Mouse (Mus musculus): ENCODE measurements around the gene 4930412O13Rik.

4930412O13Rik gene

DNA sequence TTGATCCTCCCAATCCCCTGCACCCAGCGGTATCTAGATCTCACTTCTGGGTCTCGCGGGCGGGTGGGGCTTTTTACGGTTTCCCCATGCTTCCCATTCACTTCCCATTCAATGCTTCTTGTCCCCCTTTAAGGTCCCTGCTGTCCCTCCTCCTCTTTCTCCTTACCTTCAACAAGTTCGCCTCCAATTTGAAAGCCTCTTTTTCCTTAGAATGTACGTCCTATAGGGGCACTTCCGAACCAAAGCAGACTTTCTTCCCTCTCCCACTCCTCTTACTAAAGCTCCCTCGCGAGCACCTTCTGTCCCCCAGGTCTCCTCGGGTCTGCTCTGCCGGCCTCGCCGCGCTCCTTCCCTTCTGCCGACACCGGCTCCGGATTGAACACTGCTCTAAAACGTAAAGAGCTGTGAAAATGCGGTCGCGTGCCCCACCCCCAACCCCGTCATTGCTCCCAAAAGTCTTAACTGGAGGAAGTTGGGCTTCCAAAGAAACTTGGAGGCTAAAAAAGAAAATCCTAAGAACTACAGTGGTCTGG, 8.7 kb downstream of the 4930412O13Rik start, which contains the start of gene Gata3:
TSS of gene Gata3 (minus strand) at position 384 of the 533 bp plus-strand sequence.
- in situ Hi-C loops (cut with MboI; ENCODE audit: low pct_unique_long_range_greater_than_20kb in 1 of 2, low sequenced_read_pairs in 2 of 2, unreplicated experiment in 1 of 2) = loop anchor here in 1 of 2 experiments (25.0 kb wide), 1 partner anchor 473 kb away; the partner anchor contains the start of gene Sfmbt2

- in situ Hi-C loops (cut with MboI; ENCODE audit: low pct_unique_long_range_greater_than_20kb in 1 of 2, low sequenced_read_pairs in 2 of 2, unreplicated experiment in 1 of 2) = loop anchor here in 1 of 2 experiments (25.0 kb wide), 1 partner anchor 472 kb away; the partner anchor contains the start of gene Sfmbt2
These were observed 9.2 kb downstream of the 4930412O13Rik start for GRCm38 (mm10) chr2:9890251-9890650.

DNA sequence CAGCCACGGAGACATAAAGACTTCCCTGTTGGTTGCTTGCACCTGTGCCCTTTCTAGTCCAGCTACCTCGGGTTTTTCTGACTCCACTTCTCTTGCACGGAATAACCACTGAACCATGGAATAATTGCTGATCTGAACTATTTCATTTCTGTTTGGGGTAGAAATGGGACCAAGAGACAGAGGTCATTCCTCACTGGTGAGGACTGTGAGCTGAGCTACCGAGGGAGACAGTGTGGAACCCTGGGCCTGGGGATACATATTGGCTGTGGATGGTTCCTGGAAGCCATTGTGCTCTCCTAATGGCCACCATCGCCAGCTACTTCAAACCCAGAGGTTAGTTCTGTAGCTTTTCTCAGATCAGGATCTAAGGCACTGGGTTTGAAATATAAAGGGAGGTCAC, 9.9 kb downstream of the 4930412O13Rik start:
- in situ Hi-C loops (cut with MboI; ENCODE audit: low pct_unique_long_range_greater_than_20kb in 1 of 2, low sequenced_read_pairs in 2 of 2, unreplicated experiment in 1 of 2) = loop anchor here in 1 of 2 experiments (25.0 kb wide), 1 partner anchor 471 kb away; the partner anchor contains the start of gene Sfmbt2

DNA sequence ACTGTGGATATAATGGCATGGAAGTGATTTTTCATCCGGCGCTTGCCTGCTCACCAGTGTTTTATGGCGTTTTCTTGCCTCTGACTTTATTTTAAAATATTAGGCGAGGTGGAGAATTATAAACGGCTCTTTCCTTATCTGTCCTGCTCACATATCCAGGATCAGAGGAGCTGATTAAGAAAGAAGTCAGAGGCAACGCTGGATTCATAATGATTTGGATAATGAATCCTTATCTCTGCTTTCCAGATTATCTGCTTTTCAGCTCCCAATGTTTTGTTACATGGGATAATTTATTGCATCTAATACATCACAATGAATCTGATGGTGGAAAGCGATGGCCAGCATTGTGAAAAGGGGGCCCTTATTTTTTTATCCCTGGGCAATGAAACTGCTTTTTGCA, 11.5 kb downstream of the 4930412O13Rik start:
- in situ Hi-C loops (cut with MboI; ENCODE audit: low pct_unique_long_range_greater_than_20kb in 1 of 2, low sequenced_read_pairs in 2 of 2, unreplicated experiment in 1 of 2) = loop anchor here in 1 of 2 experiments (25.0 kb wide), 1 partner anchor 470 kb away; the partner anchor contains the start of gene Sfmbt2

- in situ Hi-C loops (cut with MboI; ENCODE audit: low pct_unique_long_range_greater_than_20kb in 1 of 2, low sequenced_read_pairs in 2 of 2, unreplicated experiment in 1 of 2) = loop anchor here in 1 of 2 experiments (25.0 kb wide), 1 partner anchor 469 kb away; the partner anchor contains the start of gene Sfmbt2
These were observed 12.4 kb downstream of the 4930412O13Rik start for GRCm38 (mm10) chr2:9893272-9893953.

DNA sequence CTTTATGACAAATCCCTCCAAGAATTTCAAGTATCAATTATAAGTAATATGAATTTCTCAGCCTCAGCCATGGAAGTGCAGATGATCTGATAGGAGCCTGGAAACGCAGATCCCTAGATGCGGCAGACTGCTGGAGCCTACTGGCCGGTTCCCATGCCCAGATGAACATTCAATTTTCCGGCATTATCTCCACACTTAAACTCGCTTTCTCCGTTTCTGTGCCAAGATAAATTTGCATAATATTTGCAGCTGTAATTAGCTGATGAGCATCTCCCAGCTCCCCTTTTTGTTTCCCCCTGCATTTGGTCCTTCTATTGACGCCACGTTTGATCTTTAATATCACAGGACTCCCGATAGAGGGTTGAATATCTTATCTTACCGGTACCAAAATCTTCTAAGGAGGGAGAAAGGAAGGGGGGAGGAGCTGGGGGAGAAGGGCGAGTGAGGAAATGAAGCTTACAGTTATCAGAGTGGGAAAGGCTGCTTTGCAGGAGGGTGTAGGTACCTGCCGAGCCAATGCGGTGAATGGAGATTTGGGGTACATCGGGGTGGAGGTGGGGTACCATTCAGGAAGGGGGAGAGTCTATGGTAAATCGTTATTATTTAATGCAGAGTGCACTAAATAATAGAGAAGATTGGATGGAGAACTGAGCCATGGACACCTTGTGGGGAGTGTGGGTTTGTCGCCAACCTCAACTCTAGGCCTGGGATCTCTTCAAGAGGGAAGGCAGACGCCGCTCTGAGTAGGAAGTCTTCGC, 14.0 kb downstream of the 4930412O13Rik start:
- in situ Hi-C loops (cut with MboI; ENCODE audit: low pct_unique_long_range_greater_than_20kb in 1 of 2, low sequenced_read_pairs in 2 of 2, unreplicated experiment in 1 of 2) = loop anchor here in 1 of 2 experiments (25.0 kb wide), 1 partner anchor 467 kb away; the partner anchor contains the start of gene Sfmbt2

DNA sequence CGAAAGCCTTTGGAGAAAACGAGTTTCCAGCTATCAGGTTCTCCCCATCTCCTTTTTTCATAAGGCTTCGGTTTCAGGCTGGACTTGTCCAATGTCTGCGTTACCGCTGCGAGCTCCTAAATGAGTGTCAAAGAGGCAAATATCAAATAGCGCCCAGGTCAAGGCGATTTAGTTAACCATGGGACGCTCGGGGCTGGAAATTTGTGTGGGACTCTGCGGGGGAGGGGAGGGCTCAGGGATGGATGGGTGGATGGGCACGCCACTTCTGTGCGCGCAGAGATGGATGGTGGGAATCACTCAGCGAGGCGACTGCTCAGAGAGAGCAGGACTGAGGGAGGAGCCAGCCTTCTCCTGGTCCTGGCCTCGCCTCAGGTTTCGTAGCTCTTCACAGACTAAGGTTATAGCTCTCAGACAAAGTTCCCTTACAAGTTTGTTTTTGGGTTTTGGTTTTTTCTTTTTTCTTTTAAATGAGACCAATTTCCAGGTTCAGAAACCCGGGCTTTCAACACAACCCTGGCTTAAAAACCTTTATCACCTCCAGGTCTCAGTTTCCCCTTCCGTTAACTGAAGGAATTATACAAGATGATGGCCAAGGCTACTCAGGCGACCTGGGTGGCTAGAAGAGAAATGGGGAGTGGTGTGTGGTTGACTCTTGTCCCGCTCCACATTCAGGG, 15.2 kb downstream of the 4930412O13Rik start:
- in situ Hi-C loops (cut with MboI; ENCODE audit: low pct_unique_long_range_greater_than_20kb in 1 of 2, low sequenced_read_pairs in 2 of 2, unreplicated experiment in 1 of 2) = loop anchor here in 1 of 2 experiments (25.0 kb wide), 1 partner anchor 466 kb away; the partner anchor contains the start of gene Sfmbt2

GRCm38 (mm10) chr2:9897846-9898245, 16.8 kb downstream of the 4930412O13Rik start:
- in situ Hi-C loops (cut with MboI; ENCODE audit: low pct_unique_long_range_greater_than_20kb in 1 of 2, low sequenced_read_pairs in 2 of 2, unreplicated experiment in 1 of 2) = loop anchor here in 1 of 2 experiments (25.0 kb wide), 1 partner anchor 464 kb away; the partner anchor contains the start of gene Sfmbt2

DNA sequence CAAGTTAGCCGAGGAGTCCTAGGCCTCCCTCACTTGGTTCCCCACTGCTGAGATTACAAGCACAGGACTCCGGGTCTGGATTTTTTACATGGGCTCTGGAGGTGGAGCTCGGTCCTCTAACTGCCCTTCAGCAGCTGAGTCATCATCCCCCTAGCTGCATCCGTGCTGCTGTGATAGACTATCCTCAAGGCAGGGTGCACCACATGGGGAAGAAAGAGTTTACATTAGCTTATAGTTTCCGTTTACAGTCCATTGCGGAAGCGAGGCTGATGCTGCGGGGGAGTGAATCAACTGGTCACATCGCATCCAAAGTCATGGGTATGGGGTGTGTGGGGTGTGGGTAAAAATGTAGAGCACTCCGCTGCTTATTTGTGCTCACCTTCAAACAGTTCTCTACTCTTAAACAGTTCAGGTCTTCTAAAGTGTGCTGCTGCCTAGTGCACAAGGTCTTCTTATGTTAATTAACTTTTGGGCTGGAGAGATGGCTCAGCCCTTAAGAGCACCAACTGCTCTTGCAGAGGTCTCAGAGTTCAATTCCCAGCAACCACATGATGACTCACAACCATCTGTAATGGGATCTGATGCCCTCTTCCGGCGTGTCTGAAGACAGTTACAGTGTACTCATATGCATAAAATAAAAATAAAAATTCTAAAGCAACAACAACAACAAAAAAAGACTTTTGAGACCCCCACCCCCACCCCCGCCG, 23.0 kb downstream of the 4930412O13Rik start:
- in situ Hi-C loops (cut with MboI; ENCODE audit: low pct_unique_long_range_greater_than_20kb in 1 of 2, low sequenced_read_pairs in 2 of 2, unreplicated experiment in 1 of 2) = no loop called here

- in situ Hi-C loops (cut with MboI; ENCODE audit: low pct_unique_long_range_greater_than_20kb in 1 of 2, low sequenced_read_pairs in 2 of 2, unreplicated experiment in 1 of 2) = no loop called here
These were observed 24.9 kb downstream of the 4930412O13Rik start for GRCm38 (mm10) chr2:9905995-9906394.

DNA sequence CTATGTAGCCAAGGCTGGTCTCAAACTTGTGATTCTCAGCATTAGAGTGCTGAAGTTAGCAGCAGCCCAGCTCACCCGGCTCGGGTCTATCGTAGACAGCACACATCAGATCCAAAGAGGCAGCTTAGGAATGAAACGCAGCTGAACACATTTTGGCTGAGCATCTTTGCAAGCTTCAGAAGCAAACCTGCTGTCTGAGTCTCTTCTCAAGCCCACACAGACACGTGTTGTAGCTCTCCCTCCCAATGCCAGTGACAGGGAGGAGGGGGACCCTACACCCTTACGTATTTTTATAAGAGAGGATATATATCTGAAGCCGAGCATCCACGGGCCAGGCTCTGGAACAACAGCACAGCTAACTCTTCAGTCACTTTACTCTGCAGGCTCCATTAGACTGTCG, 36.5 kb downstream of the 4930412O13Rik start:
- in situ Hi-C loops (cut with MboI; ENCODE audit: low pct_unique_long_range_greater_than_20kb in 1 of 2, low sequenced_read_pairs in 2 of 2, unreplicated experiment in 1 of 2) = no loop called here

GRCm38 (mm10) chr2:9918691-9919471, 37.8 kb downstream of the 4930412O13Rik start:
- in situ Hi-C loops (cut with MboI; ENCODE audit: low pct_unique_long_range_greater_than_20kb in 1 of 2, low sequenced_read_pairs in 2 of 2, unreplicated experiment in 1 of 2) = no loop called here

DNA sequence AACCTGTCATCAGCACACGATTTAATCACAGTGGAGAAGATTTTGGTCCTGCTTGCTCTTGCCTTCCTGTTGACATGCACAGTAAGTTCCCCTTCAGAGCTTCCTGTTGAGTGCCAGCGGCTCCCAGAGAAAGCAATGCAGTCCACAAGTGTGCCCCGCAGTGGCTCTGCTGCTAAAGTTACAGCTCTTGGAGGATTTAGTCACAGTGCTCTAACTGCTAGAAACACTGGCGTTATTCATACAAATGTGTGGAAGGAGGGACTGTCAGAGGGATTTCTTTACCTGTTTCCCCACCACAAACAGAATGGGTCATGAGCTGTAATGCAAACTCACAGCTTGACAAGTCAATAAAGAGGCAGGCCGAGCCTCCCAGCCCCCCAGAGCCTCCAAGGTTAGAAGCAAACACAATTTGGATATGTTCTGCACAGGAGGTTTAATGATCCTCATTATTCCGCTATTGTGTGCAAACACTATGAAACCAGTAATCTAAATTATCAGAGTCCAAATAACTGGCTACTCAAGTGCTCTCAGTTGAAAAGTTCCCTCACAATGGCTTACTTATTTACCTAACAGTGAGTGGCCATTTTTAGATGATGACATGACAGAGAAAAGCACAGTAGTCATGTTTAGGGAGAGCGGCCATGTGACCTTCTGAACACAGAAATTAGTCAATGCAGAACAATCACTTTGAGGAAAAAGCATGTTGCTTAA, 45.3 kb downstream of the 4930412O13Rik start:
- in situ Hi-C loops (cut with MboI; ENCODE audit: low pct_unique_long_range_greater_than_20kb in 1 of 2, low sequenced_read_pairs in 2 of 2, unreplicated experiment in 1 of 2) = no loop called here

- in situ Hi-C loops (cut with MboI; ENCODE audit: low pct_unique_long_range_greater_than_20kb in 1 of 2, low sequenced_read_pairs in 2 of 2, unreplicated experiment in 1 of 2) = no loop called here
These were observed 45.8 kb downstream of the 4930412O13Rik start for GRCm38 (mm10) chr2:9926905-9927283.

Measured in mouse embryonic stem cell (cell line).